Comparison of ENCODE assay signal across 22 mouse cellular contexts in the genomic region with DNA sequence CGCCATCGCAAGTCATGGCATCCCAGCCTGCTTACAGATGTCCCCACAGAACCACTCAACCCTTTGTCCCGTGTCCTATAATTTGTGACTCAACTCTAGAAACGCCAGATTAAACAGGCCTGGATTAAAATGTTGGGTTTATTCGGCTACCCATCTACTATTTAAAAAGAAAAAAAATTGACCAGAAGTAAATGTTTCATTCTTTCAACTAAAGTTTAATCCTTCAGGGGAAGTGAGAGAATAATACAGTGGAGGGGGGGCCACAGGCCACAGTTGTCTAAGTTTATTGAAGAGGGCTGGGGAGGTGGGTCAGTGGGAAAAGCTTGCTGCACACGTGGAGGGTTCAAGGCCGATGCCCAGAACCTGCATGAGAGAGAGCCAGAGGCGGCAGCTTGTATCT.
"Had no signal": no experiment of that assay in that cellular context is flagged by ENCODE, and none has a peak within 500 bp of the region (broad histone marks: within the 10 kb centered on the region; RNA-seq: fewer than 3 reads in every experiment).

No protein-coding gene starts in this region.

- H3K4me3 ChIP-seq: limb, embryonic 15.5 days; midbrain, embryonic 12.5 days; midbrain, embryonic 15.5 days; neural tube, embryonic 12.5 days; neural tube, embryonic 15.5 days had no signal

- H3K4me2 ChIP-seq: limb, embryonic 15.5 days; liver, embryonic 11.5 days; lung, embryonic 14.5 days; midbrain, embryonic 12.5 days; midbrain, embryonic 15.5 days; neural tube, embryonic 12.5 days; neural tube, embryonic 15.5 days had no signal

- H3K9me3 ChIP-seq: limb, embryonic 15.5 days; midbrain, embryonic 12.5 days; midbrain, embryonic 15.5 days; neural tube, embryonic 12.5 days; neural tube, embryonic 15.5 days had no signal

- ATAC-seq: inflammation-experienced regulatory T-cells, adult 6 months; intestine, embryonic 16.5 days; liver, postnatal 0 days; lung, postnatal 0 days; midbrain, embryonic 15.5 days had no signal

- H3K27me3 ChIP-seq: limb, embryonic 15.5 days; midbrain, embryonic 12.5 days; midbrain, embryonic 15.5 days; neural tube, embryonic 12.5 days; neural tube, embryonic 15.5 days had no signal

- H3K36me3 ChIP-seq: limb, embryonic 15.5 days; midbrain, embryonic 12.5 days; midbrain, embryonic 15.5 days; neural tube, embryonic 12.5 days; neural tube, embryonic 15.5 days had no signal

- H3K9ac ChIP-seq: limb, embryonic 15.5 days; liver, embryonic 14.5 days; liver, postnatal 0 days; lung, embryonic 14.5 days; midbrain, embryonic 12.5 days; midbrain, embryonic 15.5 days; neural tube, embryonic 12.5 days; neural tube, embryonic 15.5 days had no signal

- H3K27ac ChIP-seq: limb, embryonic 15.5 days; liver, embryonic 14.5 days; macrophage; midbrain, embryonic 12.5 days; midbrain, embryonic 15.5 days; neural tube, embryonic 12.5 days; neural tube, embryonic 15.5 days; stomach, postnatal 0 days had no signal

- DNase-seq: kidney, adult 18-20 months; left cerebral cortex, postnatal 4 days; liver, postnatal 0 days; lung, embryonic 14.5 days; right cerebral cortex, adult 18-20 months; right cerebral cortex, postnatal 14 days; right cerebral cortex, postnatal 4 days; thymus, adult 2 months; thymus, postnatal 14 days; thymus, postnatal 4 days had no signal
